Mouse (Mus musculus): Measurements from ENCODE around the gene Banp. TPM values are rescaled to one million over a fixed set of nuclear protein-coding genes. Genes with fewer than 3 reads are reported as not detected.
A peak's percentile ranks its signal among the peaks of the same experiment; 100 is the strongest.

The Banp gene
- total RNA-seq, 2 experiments from 2014 or later, result 6.0 to 11.1 TPM

DNA sequence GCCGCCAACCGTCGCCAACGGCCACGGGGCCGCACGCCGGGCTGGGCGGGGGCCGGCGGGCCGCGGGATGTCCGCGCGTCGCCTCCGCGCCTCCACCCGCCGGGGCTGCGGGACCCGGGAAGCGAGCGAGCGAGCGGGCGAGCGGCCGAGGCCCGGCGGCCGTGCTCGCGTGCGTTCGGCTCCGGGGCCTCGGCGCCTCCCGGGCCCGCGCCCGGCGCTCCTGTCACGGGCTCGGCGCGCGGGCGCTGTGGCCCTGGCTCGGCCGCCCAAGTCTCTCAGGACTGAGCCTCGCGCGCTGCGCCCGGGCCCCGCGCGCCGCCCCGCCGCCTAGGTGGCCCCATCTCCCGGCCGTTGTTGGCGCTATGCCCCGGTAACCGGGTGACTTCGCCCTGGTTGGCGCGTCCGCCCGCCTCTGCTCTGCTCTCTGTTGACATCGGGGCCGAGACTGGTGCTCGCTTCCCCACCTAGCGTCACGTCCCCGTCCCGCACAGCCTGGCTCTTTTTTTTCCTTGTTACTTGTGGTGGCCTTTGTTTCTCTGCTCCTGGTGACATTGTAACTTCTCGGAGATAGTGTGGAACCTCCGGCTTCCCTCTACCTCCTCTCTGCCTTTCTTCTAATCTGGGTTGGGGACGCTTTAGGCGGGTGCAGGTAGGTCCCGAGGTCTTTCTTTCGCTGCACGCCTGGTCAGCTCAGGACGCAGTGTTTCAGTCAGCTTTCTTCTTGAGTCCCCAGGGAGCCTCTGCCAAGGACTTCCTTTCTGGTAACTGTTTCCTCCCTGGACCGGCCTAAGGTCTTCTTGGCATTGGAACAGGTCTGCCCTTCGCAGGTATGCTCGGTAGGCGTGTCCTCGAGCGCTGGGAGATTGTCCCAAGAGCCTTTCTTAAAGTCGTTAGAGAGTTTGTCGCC lies 1.5 kb downstream of the Banp start:
- DNase-seq, result peak; percentile 86

DNA sequence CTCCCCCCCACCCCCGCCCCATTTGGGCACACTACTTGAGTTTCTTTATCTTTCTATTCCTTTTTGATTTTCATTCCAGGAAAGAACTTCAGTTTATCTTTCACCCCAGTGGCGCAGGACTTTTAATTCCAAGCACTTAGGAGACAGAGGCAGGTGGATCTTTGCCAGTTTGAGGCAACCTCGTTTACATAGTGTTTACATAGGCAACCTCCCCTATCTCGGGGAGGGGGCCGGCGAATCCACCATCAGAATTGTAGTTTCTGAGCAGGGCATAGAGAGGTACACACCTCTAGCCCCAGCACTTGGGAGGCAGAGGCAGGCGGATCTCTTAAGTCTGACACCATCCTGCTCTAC lies 2.1 kb downstream of the Banp start:
- no peak for DNase-seq

DNA sequence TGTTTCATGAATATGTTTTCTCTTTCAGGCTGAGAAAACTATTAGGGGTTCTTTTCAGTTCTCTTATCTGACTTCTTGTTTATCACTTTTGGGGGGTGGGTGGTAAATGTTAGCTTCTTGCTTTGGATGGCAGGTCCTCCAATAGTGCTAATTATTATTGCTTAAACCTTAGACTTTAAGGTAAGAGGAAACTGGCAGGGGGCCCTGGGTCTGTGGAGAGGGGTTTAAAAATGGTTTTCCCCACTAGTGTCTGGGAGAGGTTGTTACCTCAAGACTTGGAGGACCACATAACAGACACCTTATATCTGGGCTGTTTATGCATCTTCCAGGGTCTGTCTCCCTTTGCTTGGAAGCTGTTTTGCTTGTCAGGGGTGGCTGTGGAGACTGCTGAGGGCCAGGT lies 2.6 kb downstream of the Banp start:
- DNase-seq, result no peak

DNA sequence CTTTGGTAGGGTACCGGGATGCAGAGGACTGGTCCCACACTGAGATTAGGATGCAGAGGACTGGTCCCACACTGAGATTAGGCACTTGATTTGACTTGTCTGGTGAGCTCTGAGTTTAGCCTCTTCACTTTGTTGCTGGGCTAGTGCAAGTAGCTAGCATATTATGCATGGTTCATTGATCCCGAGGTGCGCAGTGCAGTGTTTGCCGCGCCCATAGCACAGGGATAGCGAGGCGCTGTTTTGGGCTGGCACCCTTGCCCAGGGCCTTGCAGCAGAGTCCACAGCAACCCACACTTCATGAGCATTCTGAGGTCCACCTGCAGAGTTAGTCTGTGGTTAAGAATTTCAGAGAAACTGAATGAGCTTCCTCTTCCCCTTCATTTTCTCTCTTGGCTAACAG lies 3.2 kb downstream of the Banp start:
- no peak for DNase-seq

DNA sequence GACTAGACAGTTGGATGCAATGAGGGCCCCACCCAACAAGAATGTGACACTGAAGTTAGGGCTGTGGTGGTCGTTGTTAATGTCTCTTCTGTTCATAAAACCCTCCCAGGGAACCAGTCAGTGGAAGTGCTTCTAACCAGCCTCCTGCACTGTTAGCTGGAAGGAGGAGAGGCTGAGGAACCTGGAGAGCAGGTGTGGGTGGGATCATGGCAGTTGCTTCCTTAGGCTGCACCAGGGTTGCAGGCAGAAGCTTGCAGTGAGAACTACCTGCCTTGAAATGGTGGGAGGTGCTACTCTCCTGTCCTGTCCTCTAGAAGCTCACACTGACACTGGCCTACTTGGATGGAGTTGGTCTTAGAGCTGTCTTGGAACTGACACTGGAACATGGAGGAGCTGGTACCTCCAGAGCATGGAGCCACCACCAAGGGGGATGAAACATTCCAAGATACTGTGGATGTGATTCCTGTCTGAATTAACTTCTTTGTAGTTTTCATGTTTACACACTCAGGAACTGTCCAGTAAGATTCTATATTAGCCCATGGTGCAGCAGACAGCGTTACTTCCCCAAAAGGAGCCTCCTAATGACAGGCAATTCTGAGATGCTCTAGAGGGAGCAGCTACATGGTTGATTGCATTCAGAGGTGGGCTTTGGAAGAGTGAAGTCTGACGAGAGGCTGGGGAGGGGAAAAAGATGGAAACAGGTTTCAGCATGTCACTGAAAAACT lies 4.4 kb downstream of the Banp start:
- no peak for DNase-seq

DNA sequence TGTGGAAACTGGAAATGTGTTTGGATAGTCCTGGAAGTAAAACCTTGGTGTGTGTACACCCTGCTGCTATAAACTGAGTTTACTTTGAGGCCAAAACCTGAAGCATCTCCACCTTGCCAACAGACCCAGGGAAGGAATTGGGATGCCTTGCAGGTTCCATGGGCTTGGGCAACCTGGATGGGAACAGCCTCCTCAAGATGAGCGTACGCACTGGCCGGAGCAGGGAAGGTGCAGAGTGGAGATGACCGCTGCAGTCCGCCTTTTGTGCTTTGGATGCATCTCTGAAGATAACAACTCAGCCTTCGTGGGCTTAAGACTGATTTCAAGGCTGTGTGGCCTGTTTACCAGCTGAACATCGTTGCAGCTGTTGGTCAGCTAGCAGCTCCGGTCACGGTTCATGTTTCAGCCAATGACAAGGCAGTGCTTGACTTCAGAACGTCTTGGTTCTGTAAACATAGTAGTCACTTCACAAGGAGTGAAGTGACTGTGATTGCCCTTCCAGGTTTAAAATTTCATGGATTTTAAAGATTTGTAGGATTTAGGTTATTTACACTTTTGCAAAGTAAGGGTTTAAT lies 5.5 kb downstream of the Banp start:
- no peak for DNase-seq

DNA sequence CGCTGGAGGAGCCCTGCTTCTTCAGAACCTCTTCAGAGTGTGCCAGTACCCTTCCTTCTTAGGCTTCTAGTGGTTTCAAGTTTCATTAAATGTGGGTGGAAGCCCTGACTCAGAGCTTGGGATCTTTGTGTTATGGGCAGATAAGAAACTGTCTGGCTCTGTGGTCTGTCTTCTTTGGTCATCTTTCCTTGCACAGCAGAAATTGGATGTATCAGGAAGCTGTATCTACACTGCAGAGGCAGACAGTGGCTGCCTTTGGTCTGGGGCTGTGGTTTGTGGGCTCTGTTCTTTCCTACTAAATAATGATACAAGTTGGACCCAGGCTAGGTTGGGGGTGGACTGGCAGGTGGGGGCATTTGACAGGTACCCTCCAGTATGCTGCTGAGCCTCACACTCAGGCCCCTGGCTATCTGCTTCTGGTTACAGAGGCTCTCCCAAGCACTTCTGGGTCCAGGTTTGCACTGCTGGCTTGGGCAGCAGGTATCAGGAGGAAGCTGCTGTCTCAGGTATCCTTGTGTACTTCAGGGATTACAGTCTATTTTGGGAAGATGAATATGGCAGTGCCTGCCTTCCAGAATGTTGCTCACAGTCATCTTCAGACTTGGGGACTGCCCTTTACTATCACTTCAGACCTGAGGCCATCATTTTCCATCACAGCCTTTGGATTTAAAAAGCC lies 6.4 kb downstream of the Banp start:
- DNase-seq, result no peak

DNA sequence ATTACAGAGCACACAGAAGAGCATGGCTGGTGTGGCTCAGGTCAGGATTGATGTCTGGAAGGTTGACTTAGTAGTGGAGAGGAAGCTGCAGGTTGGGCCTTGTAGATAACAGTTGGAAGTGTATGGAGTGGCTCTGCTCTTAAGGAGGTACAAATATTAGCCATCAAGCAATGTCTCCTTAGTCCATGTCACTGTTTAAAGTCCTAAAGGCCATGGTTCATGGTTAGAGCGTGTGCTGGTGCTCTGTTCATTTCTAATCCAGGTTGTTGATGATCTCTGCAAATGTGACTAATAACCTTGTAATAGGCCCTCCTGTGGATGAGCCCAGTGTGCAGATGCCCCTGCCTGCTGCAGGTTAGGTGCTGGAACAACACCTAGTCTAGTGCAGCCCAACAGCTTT lies 8.8 kb downstream of the Banp start:
- DNase-seq, result no peak

DNA sequence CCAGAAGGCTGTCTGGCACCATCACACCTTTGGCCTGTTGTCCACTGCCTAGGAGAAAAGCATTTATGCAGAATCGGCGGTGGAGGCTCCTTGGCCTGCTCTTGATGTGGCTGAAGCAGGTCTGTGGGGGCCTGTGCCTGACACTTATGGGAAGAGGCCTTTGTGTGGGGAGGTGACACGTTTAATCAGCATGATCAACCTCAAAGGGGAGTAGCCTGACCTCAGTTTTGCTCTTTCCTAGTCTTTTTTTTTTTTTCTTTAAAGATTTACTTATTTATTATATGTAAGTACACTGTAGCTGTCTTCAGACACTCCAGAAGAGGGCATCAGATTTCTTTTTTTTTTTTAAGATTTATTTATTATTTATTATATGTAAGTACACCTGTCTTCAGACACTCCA lies 13.3 kb downstream of the Banp start:
- no peak for DNase-seq

DNA sequence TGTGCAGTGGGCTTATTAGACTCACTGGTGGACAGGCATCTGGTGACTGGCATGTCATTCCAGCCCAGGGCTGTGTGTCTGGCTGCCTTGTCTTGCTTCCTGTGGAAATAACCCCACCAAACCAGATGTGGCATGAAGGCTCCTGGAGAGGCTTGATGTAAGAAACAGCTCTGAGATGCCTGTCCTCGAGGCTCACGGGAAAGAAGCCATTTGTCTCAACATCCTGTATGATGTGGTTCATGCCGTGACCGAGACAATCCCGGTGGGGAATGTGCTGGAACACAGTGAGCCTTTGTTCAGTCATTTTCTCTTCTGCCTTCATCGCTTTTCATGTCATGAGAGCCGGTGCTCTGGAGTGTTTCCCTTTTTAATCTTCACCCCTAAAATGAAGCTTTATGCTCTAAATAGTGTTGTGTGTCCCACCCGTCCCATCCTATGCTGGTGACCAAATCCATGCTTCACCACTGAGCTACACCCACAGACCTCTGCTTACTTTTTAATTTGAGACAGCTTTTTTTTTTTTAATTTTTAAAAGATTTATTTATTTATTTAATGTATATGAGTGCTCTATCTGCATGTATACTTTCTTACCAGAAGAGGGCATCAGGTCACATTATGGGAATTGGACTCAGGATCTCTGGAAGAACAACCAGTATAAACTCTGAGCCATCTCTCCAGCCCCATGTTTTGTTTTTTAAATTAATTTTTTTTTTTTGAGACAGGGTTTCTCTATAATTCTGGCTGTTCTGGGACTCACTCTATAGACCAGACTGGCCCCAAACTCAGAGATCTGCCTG lies 15.4 kb downstream of the Banp start:
- DNase-seq, result no peak

DNA sequence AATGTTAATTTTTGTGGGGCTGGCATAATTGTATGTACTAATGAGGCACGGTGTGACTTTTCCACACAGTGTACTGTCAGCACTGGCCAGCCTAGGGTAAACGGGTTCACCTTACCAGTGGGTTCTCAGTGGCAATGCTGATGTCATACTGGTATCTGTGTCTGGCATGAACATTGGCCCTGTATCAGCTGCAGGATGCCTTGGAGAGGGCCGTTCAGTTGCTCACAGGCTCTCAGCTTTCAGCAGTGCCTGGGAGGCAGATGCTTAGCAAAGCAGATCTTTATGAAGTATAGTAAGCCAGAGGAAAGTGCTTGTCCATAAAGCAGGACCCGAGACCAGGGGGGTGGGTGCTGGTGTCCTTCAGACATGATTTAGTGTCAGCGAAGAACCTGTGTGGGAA lies 16.6 kb downstream of the Banp start:
- no peak for DNase-seq

DNA sequence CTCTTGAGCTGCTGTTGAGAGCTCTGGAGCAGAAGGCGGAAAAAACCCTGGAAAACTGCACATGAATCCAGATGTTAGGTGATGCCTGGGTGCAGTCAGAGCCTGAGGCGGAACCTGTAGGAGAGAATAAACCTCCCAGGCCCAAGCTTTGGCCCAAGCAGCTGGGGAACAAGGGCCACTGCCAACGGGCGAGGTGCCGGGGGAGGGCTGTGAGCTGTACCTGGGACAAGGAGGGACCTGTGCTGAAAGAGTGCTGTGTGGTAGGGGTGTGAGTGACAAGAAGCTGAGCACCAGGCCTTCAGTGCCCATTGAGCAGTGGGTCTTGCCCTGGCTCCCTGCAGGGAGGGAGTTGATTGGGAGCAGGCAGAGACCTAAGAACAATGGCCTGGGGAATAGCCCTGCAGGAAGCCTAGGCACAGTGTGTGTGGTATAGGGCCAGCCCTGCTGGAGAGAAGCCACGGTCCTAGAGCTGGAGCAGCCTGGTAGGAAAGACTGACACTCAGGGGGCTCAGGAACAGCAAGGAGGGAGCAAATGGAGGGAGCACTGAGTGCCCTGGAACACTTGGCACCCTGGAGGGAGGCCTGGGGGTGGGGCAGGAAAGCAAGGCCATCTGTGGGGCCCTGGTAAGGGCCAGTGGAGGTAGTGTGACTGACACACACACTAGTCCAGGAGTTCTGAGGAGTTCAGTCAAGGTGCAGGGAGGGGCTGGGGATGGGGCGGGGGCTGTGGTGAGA lies 17.3 kb downstream of the Banp start:
- DNase-seq, result no peak

DNA sequence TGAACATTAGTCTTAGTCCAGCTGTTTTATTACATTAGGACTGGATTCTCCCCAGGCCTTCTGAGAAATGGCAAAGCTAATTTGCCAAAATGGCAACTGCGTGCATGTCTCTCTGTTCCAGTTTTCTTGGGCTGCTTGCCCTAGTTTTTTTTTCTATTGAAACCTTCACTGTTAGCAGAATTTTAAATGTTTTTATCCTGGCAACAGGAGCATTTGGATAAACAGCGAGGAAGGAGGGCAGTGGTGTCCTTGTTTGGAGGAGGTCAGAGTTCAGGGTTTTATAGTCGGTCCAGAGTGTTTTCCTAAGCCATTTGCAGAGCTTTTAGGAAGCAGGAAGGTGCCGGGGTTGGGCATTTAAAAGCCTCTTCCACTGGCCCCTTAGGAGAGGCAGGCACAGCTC lies 18.4 kb downstream of the Banp start:
- DNase-seq, result no peak

DNA sequence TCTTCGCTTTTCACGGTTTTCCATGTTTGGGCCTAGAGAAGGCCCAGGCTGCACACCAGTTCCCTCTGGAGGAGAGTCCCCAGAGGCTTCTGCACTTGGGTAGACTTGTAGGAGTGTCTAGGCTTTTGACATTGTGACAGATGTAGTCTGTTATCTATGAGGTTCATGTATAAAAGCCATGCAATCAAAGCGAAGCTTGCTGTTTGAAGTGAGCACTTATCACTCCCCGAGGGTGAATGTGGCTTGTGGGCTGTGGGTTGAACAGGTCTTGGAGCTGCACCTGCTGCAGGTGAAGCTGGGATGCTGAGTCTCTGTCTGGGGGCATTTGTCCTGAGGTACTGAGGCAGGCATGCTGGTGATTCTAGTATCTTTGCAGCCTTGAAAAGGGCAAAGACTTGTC lies 19.0 kb downstream of the Banp start:
- DNase-seq, result no peak

DNA sequence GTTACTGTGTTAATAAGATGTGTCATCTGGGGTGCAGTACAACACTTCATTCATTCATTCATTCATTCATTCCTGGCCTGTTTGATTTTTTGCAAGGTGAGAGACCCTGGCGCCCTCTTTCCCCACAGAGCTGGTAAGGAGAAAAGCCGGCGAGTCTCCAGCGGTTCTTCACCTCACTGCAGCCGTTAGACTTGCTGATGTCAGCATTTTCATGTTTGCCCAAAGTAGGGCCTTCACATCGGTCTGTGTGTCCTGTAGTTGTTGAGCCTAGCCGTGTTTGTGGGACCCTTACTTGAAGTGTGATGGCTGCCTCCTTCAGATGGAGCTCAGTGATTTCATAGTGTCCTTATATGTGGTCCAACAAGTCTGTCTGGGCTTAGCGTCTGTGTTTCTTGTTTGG lies 20.7 kb downstream of the Banp start:
- no peak for DNase-seq

DNA sequence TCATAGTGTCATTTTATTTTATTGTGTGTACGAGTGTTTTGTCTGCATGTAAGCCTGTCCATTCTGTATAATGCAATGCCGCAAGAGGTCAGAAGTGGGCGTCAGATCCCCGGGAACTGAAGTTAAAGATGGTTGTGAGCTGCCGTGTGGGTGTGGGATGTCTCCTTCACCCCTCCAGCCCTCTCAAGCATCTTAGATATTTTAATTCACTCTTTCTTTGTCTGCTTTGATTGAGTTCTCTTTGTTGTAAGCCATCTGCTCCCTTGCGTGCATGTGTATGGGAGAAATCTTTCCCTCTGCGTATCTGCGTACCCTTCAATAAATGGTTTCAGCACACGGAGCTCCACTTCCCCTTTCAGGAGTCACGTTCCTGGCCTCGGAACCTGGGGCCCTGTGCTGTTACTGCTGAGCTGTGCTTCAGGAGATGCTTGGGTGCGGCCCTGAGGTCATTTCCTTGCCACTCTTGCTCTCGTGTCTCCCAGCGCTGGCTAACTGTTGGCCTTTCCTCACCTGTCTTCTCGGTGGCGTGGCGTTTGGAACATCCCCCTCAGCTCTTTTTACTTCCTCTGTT lies 22.0 kb downstream of the Banp start:
- DNase-seq, result no peak

DNA sequence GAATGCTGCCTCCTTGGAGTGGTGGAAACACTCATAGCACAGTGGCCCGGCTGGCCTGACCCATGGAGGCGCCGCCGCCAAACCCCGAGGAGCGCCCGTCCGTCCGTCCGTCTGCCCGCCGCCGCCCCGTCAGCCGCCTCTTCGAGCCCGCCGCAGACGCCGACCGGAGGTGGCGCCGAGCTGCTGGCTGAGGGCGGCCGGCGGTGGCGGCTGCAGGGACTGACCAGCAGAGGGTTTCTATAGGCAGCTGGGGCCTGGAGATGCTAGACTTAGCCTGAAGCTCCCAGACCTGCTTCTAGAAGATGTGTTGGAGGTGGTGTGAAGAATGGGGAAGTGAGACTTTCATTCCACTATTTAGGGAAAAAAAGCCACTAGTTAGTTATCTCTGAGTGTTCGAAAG lies 24.4 kb downstream of the Banp start:
- DNase-seq, result no peak

DNA sequence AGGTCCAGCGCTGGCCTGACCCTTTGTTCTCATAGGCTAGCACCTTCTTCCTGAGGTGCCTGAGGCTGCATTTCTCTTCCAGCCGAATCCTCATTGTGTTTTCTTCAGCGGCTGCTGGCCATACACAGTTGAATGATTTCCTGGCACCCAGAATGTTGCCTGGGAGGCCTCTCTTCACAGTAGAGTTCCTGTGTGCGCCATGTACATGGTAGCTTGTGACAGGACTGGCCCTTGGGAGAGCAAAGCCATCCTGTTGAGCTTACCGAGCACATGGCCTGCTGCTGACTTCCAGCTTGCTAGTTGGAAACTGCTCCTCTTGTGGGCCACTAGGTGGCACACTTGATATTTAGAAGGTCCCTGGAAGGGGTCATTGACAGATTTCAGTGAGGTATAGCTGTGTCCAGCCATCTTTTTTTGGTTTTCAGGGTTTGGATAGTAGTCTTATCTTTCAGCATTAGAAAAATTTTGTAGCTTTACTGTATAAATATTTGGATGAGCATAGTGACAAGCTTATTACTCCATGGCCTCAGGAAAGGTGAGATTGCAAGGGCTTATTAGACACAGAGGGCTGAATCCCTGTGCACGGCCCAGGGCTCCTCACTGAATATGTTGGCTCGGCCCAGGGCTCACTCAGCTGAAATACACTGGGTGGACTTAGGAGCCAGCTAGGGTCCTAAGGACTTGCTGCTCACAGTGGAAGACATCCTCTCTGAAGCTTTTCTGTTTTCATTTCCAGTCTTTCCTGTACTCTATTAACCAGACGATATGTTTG lies 28.5 kb downstream of the Banp start:
- DNase-seq, result no peak

DNA sequence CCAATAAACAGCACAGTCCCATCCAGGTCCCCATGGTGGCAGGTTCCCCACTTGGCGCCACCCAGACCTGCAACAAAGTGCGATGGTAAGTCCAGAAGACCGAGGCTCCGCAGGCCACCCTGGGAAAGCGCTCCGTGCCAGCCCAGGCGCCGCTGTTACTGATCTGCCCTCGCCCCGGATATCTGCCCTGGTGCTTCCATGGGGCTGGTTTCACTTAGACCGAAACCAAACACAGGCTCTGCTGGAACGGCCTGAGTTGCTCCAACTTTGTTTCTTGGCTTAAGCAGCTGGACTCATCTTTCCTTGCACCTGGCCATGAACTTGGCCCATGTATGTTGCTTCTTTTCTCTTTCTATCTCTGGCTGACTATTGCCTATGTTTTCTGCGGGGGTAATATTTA lies 29.1 kb downstream of the Banp start:
- DNase-seq, result peak; percentile 49
